Mouse (Mus musculus): ENCODE measurements around the gene Skap1.

GRCm38 (mm10) chr11:96631521-96631920 is 167.1 kb downstream of the Skap1 start:
- no peak for TF ChIP-seq CTCF (IDR thresholded peaks at IDR 0.05; ENCODE audit: extremely low read depth, insufficient read length, insufficient replicate concordance, low read depth, low read length)
- no peak for TF ChIP-seq POLR2A (IDR thresholded peaks at IDR 0.05; ENCODE audit: low read depth, low read length)

Data from small intestine, adult 2 months (tissue).